In genomic region chr19:3422981-3423380, GRCm38 (mm10) we compare ENCODE assay signal across 16 mouse cellular contexts. TPM values are rescaled to one million over a fixed set of nuclear protein-coding genes. Genes with fewer than 3 reads are reported as not detected.
DNase-seq lines count a peak whose midpoint lies in the region; ATAC-seq and TF ChIP-seq lines count a peak whose summit lies in the region.
"Had no signal": no experiment of that assay in that cellular context is flagged by ENCODE, and none has a peak within 500 bp of the region (broad histone marks: within the 10 kb centered on the region; RNA-seq: fewer than 3 reads in every experiment).

No protein-coding gene starts in this region.

- no peaks in the 10 kb centered on the region for H3K4me1 ChIP-seq in liver, embryonic 15.5 days (replicated peaks)
- H3K4me1 ChIP-seq in liver, embryonic 12.5 days: no peaks in the 10 kb centered on the region
- H3K4me1 ChIP-seq in bone marrow macrophage, adult 2 months (ENCODE audit: control insufficient read depth, insufficient read depth, low read length): peaks cover 12% of the 10 kb centered on the region
- 0 out of 2 replicates have a peak, but pooled peaks cover 2% of the 10 kb centered on the region for H3K4me1 ChIP-seq in lung, adult 2 months (ENCODE audit: control insufficient read depth, insufficient read depth, low read length)
- H3K4me1 ChIP-seq: heart, embryonic 10.5 days had no signal

- no peaks in the 10 kb centered on the region for H3K9me3 ChIP-seq in liver, embryonic 15.5 days (replicated peaks)
- 0 out of 2 replicates have a peak, but pooled peaks cover 4% of the 10 kb centered on the region for H3K9me3 ChIP-seq in liver, embryonic 12.5 days (replicated peaks)
- H3K9me3 ChIP-seq: heart, embryonic 10.5 days had no signal

- peak overlapping the region; percentile 55; the same call in 1 of the 2 replicates for H3K27ac ChIP-seq in liver, embryonic 15.5 days (replicated peaks)
- no peak overlapping the region for H3K27ac ChIP-seq in liver, embryonic 12.5 days
- 0 out of 2 replicates have a peak overlapping the region, but pooled peaks have one; percentile 22 for H3K27ac ChIP-seq in bone marrow macrophage, adult 2 months (ENCODE audit: insufficient read depth, low read depth, low read length)
- 0 out of 2 replicates have a peak overlapping the region, but pooled peaks have one; percentile 5 for H3K27ac ChIP-seq in macrophage
- H3K27ac ChIP-seq: heart, embryonic 10.5 days; hindbrain, embryonic 14.5 days had no signal

- no peak for TF ChIP-seq CTCF in bone marrow macrophage, adult 2 months (IDR thresholded peaks at IDR 0.05; ENCODE audit: low read depth, low read length)
- no peak for TF ChIP-seq CTCF in lung, adult 2 months (IDR thresholded peaks at IDR 0.05; ENCODE audit: insufficient read depth, low read length)

- no peak overlapping the region for H3K9ac ChIP-seq in liver, embryonic 15.5 days
- H3K9ac ChIP-seq in liver, embryonic 12.5 days: no peak overlapping the region
- H3K9ac ChIP-seq: hindbrain, embryonic 14.5 days had no signal

- ATAC-seq in liver, embryonic 15.5 days (ENCODE audit: insufficient read depth): no peak
- no peak for ATAC-seq in liver, embryonic 12.5 days
- ATAC-seq: CD4-positive, CD25-positive, alpha-beta regulatory T cell, adult 4 months; forebrain, embryonic 14.5 days had no signal

- no peak for TF ChIP-seq POLR2A in bone marrow macrophage, adult 2 months (IDR thresholded peaks at IDR 0.05; ENCODE audit: borderline replicate concordance, low read depth, low read length)
- no peak for TF ChIP-seq POLR2A in lung, adult 2 months (IDR thresholded peaks at IDR 0.05; ENCODE audit: borderline replicate concordance, extremely low read depth, low read depth, low read length)

- no peaks in the 10 kb centered on the region; the same call in 1 of the 2 replicates for H3K27me3 ChIP-seq in liver, embryonic 15.5 days
- peaks cover 2% of the 10 kb centered on the region; the same call in 1 of the 2 replicates for H3K27me3 ChIP-seq in liver, embryonic 12.5 days (replicated peaks)

- H3K36me3 ChIP-seq in liver, embryonic 15.5 days (replicated peaks): no peaks in the 10 kb centered on the region
- no peaks in the 10 kb centered on the region for H3K36me3 ChIP-seq in liver, embryonic 12.5 days
- no peaks in the 10 kb centered on the region for H3K36me3 ChIP-seq in macrophage (ENCODE audit: inconsistent target)
- H3K36me3 ChIP-seq: heart, embryonic 10.5 days had no signal

- H3K4me2 ChIP-seq in liver, embryonic 15.5 days: no peak overlapping the region
- no peak overlapping the region for H3K4me2 ChIP-seq in liver, embryonic 12.5 days
- H3K4me2 ChIP-seq: hindbrain, embryonic 14.5 days had no signal

- intact Hi-C loops in left cerebral cortex, postnatal 14 days (cut with DNase I): no loop called here

- DNase-seq in lung, adult 2 months: peak; percentile 10
- DNase-seq in left cerebral cortex, postnatal 14 days (ENCODE audit: low spot score in 2 of 2): no peak
- no peak for DNase-seq in cerebellum, adult 11-12 months
- DNase-seq in cerebellum, adult 11 months: no peak
- DNase-seq: adrenal gland, postnatal 10 days; kidney, adult 11 months; thymus, adult 2 months had no signal

- 25% methylated on average over 4 of the region's 4 CpGs for WGBS in liver, embryonic 15.5 days (ENCODE audit: insufficient replicate concordance)
- WGBS in liver, embryonic 12.5 days (ENCODE audit: insufficient replicate concordance): 44% methylated on average over 4 of the region's 4 CpGs
- WGBS in lung, adult 2 months: 28% methylated on average over 4 of the region's 4 CpGs
- 18% methylated on average over 4 of the region's 4 CpGs for WGBS in macrophage (ENCODE audit: missing documents)

- H3K79me2 ChIP-seq in macrophage (ENCODE audit: inconsistent target): no peaks in the 10 kb centered on the region

- no peak overlapping the region for H3K4me3 ChIP-seq in liver, embryonic 15.5 days (replicated peaks)
- no peak overlapping the region for H3K4me3 ChIP-seq in liver, embryonic 12.5 days
- H3K4me3 ChIP-seq in bone marrow macrophage, adult 2 months (ENCODE audit: insufficient read depth, low read length): no peak overlapping the region
- no peak overlapping the region for H3K4me3 ChIP-seq in lung, adult 2 months (replicated peaks; ENCODE audit: extremely low read depth, low read depth, low read length)
- no peak overlapping the region for H3K4me3 ChIP-seq in macrophage (ENCODE audit: inconsistent target)
- H3K4me3 ChIP-seq: heart, embryonic 10.5 days had no signal

RNA-seq across cellular contexts. Expression of gene Gal, which starts 8.6 kb away (rescaled TPM):
- polyA plus RNA-seq in liver, embryonic 15.5 days (2015; fragmentation: Nextera tagmentation; extraction: Ambion mirVana): 0.12 and 0.15 TPM in 2 replicates
- 0.19 and 0.29 TPM in 2 replicates for polyA plus RNA-seq in liver, embryonic 12.5 days (2016; fragmentation: Nextera tagmentation; extraction: Ambion mirVana)
- polyA plus RNA-seq in bone marrow macrophage, adult 2 months (2012; ENCODE audit: insufficient read depth, insufficient read length, missing spikeins): not detected in 2 replicates
- 4.0 and 4.9 TPM in 2 replicates for polyA plus RNA-seq in lung, adult 2 months (2012; rRNA removed)
- not detected for total RNA-seq in macrophage (2018; cell fraction: chromatin; rRNA removed)
- under 1 TPM in 18 of 26 experiments, not detected in 8; 0.20 to 0.65 (median 0.33) TPM for total RNA-seq in macrophage (2018; cell fraction: cytosol; rRNA removed)
- under 1 TPM in 1 of 26 experiments, not detected in 25; 0.91 TPM for total RNA-seq in macrophage (2018; cell fraction: nucleus; rRNA removed)
- polyA plus RNA-seq in macrophage (2018): not detected in 3 replicates
- 1 to 10 TPM in 1 of 2 experiments, under 1 TPM in 1; 0.64 to 1.0 TPM for total RNA-seq in left cerebral cortex, postnatal 14 days (2021)
- total RNA-seq: MEL had no signal

RNA-seq across cellular contexts. Expression of gene Tesmin, which starts 34.3 kb away (rescaled TPM):
- polyA plus RNA-seq in liver, embryonic 15.5 days (2015; fragmentation: Nextera tagmentation; extraction: Ambion mirVana): 0.26 and 0.39 TPM in 2 replicates
- polyA plus RNA-seq in liver, embryonic 12.5 days (2016; fragmentation: Nextera tagmentation; extraction: Ambion mirVana): 0.38 and 0.41 TPM in 2 replicates
- polyA plus RNA-seq in bone marrow macrophage, adult 2 months (2012; ENCODE audit: insufficient read depth, insufficient read length, missing spikeins): 0.97 and 1.1 TPM in 2 replicates
- 0.41 and 0.48 TPM in 2 replicates for polyA plus RNA-seq in lung, adult 2 months (2012; rRNA removed)
- total RNA-seq in macrophage (2018; cell fraction: chromatin; rRNA removed): 1 to 10 TPM in 15 of 26 experiments, under 1 TPM in 6, not detected in 5; 0.37 to 2.0 (median 1.3) TPM
- 1 to 10 TPM in 1 of 26 experiments, under 1 TPM in 25; 0.33 to 1.1 (median 0.59) TPM for total RNA-seq in macrophage (2018; cell fraction: cytosol; rRNA removed)
- total RNA-seq in macrophage (2018; cell fraction: nucleus; rRNA removed): 1 to 10 TPM in 12 of 26 experiments, under 1 TPM in 12, not detected in 2; 0.24 to 2.4 (median 0.98) TPM
- 0.16 to 0.80 TPM (median 0.49 TPM) in 3 replicates for polyA plus RNA-seq in macrophage (2018)
- under 1 TPM; 0.15 to 0.42 TPM for total RNA-seq in left cerebral cortex, postnatal 14 days (2021)
- polyA plus RNA-seq: CD4-positive, CD25-positive, alpha-beta regulatory T cell, adult 4 months had no signal
